Mouse (Mus musculus) heart, postnatal 36 days (tissue): ENCODE measurements around the gene Tmem39b. TPM values are rescaled to one million over a fixed set of nuclear protein-coding genes. Genes with fewer than 3 reads are reported as not detected.
"Not testable (repeated sequence)": the region's sequence is repeated elsewhere in the genome, so short reads cannot be mapped to it uniquely, and the experiment has no call there.

Experiments used
- DNase-seq, 2 experiments: peaks; one replicate each; pipeline ENCODE4 v3.0.0; 2021 to 2022
- intact Hi-C: fragments of 180-260 bp; cut with DNase I; formaldehyde crosslinking; loops from one replicate; pipeline ENCODE4 v1.15.1; 2025
- total RNA-seq, 2 experiments: library from RNA; stranded (reverse); gene quantifications; 2 replicates each; pipeline ENCODE4 v1.2.3; 2021

Gene Tmem39b
- 1 to 10 TPM; 4.1 to 4.7 TPM for total RNA-seq

- intact Hi-C loops = loop anchor here (1.0 kb wide), 1 partner anchor 24 kb away; the partner anchor contains the start of gene Kpna6
- DNase-seq = peak; percentile 89 to 92
Observed at GRCm38 (mm10) chr4:129696158-129696985, at the start of gene Tmem39b. TSS of gene Tmem39b (minus strand) at chr4:129696838.

GRCm38 (mm10) chr4:129746106-129746505 is 49.5 kb upstream of the Tmem39b start:
- no peak for DNase-seq
- intact Hi-C loops = no loop called here

GRCm38 (mm10) chr4:129743494-129743893 is 46.9 kb upstream of the Tmem39b start:
- DNase-seq = no peak
- intact Hi-C loops = loop anchor here (5.0 kb wide), 2 partner anchors 41 to 74 kb away; no protein-coding TSS in a partner anchor

GRCm38 (mm10) chr4:129743010-129743390 is 46.4 kb upstream of the Tmem39b start:
- peak in 1 of 2 experiments; percentile 15 for DNase-seq
- intact Hi-C loops = loop anchor here (5.0 kb wide), 2 partner anchors 41 to 74 kb away; no protein-coding TSS in a partner anchor

GRCm38 (mm10) chr4:129742232-129743009 is 45.8 kb upstream of the Tmem39b start, which contains the start of gene Khdrbs1:
TSS of gene Khdrbs1 (minus strand) at chr4:129742303.
- peak; percentile 93 to 94 for DNase-seq
- intact Hi-C loops = loop anchor here (5.0 kb wide), 2 partner anchors 40 to 75 kb away; no protein-coding TSS in a partner anchor

- DNase-seq = no peak
- intact Hi-C loops = loop anchor here (5.0 kb wide), 2 partner anchors 40 to 75 kb away; no protein-coding TSS in a partner anchor
Observed at GRCm38 (mm10) chr4:129741974-129742231, 45.3 kb upstream of the Tmem39b start.

- intact Hi-C loops = loop anchor here (5.0 kb wide), 2 partner anchors 39 to 76 kb away; no protein-coding TSS in a partner anchor
- peak; percentile 43 to 54 for DNase-seq
Observed at GRCm38 (mm10) chr4:129741251-129741973, 44.8 kb upstream of the Tmem39b start.

- intact Hi-C loops = no loop called here
- DNase-seq = no peak
Observed at GRCm38 (mm10) chr4:129739111-129739645, 42.5 kb upstream of the Tmem39b start.

- intact Hi-C loops = no loop called here
- DNase-seq = no peak
Observed at GRCm38 (mm10) chr4:129736173-129736572, 39.5 kb upstream of the Tmem39b start.

GRCm38 (mm10) chr4:129735485-129735884 is 38.8 kb upstream of the Tmem39b start:
- intact Hi-C loops, DNase-seq: not testable (repeated sequence)

- intact Hi-C loops = no loop called here
- no peak for DNase-seq
Observed at GRCm38 (mm10) chr4:129731423-129731822, 34.8 kb upstream of the Tmem39b start.

- no peak for DNase-seq
- intact Hi-C loops = no loop called here
Observed at GRCm38 (mm10) chr4:129716310-129716709, 19.7 kb upstream of the Tmem39b start.

- DNase-seq = no peak
Observed at GRCm38 (mm10) chr4:129709486-129710129, 13.0 kb upstream of the Tmem39b start.

GRCm38 (mm10) chr4:129706750-129707149 is 10.1 kb upstream of the Tmem39b start:
- intact Hi-C loops = no loop called here
- DNase-seq = no peak

More at GRCm38 (mm10) chr4:129709486-129710129, 13.0 kb upstream of the Tmem39b start:
- intact Hi-C loops = no loop called here

- intact Hi-C loops = loop anchor here (5.0 kb wide), 2 partner anchors 40 to 280 kb away; partner anchors contain the start of genes Adgrb2 and Khdrbs1
- peak; percentile 53 to 58 for DNase-seq
Observed at GRCm38 (mm10) chr4:129702454-129702853, 5.8 kb upstream of the Tmem39b start.

- peak; percentile 85 to 87 for DNase-seq
- intact Hi-C loops = loop anchor here (1.0 to 5.0 kb wide), 5 partner anchors 41 to 385 kb away; partner anchors contain the start of genes Adgrb2 and Khdrbs1
Observed at GRCm38 (mm10) chr4:129701503-129702377, 5.1 kb upstream of the Tmem39b start.

GRCm38 (mm10) chr4:129700661-129701060 is 4.0 kb upstream of the Tmem39b start:
- DNase-seq = not testable (repeated sequence)
- intact Hi-C loops = loop anchor here (1.0 to 5.0 kb wide), 5 partner anchors 42 to 386 kb away; partner anchors contain the start of genes Adgrb2 and Khdrbs1

- DNase-seq = no peak
- intact Hi-C loops = loop anchor here (2.0 to 5.0 kb wide), 4 partner anchors 42 to 387 kb away; partner anchors contain the start of genes Adgrb2 and Khdrbs1
Observed at GRCm38 (mm10) chr4:129700216-129700615, 3.6 kb upstream of the Tmem39b start.
